Mouse (Mus musculus): Measurements from ENCODE around the gene Dmap1.

Dmap1 gene

GRCm38 (mm10) chr4:117682463-117682862, 390 bp upstream of the Dmap1 start:
- Histone ChIP-seq H3K36me3 (ENCODE audit: insufficient read depth, low read length) (peaks cover 37% of the 10 kb centered on the region), H3K27me3 (ENCODE audit: insufficient read depth, low read length) (no peaks in the 10 kb centered on the region), H3K9me3 (ENCODE audit: low read length) (peaks cover 15% of the 10 kb centered on the region; the same call in 1 of the 2 replicates), H3K4me1 (replicated peaks; ENCODE audit: low read depth, low read length) (peaks cover 15% of the 10 kb centered on the region), H3K4me3 (replicated peaks; ENCODE audit: low read length) (peak overlapping the region; percentile 96)
- no peak for TF ChIP-seq POU5F1 (IDR thresholded peaks at IDR 0.05; ENCODE audit: borderline replicate concordance, low read length)
- TF ChIP-seq CTCF (conservative IDR thresholded peaks at IDR 0.05; ENCODE audit: low read length), result no peak
- TF ChIP-seq NANOG (IDR thresholded peaks at IDR 0.05; ENCODE audit: borderline replicate concordance, low read length), result no peak

DNA sequence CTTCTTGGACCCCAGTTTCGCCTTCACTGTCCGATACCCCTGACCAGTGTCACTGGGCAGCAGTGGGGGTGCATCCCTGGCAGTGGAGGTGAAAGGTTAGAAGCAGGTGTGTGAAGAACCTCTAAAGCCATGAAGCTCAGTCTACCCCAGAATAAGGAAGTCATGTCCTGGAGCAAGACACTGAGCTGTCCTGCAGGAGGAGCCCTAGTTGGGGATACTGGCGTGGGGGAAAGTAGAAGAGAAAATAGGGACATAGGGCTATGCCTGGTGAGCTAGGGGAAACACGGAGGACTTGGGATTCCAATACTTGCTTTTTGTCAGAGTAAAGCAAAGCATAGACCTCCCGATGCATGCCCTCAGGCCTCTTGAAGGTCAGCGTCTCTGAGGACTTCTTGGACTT, 1.1 kb downstream of the Dmap1 start:
- peaks cover 52% of the 10 kb centered on the region for H3K36me3 ChIP-seq (ENCODE audit: insufficient read depth, low read length)
- H3K9me3 ChIP-seq (ENCODE audit: low read length), result peaks cover 9% of the 10 kb centered on the region; the same call in 1 of the 2 replicates
- peak overlapping the region; percentile 96 for H3K4me3 ChIP-seq (replicated peaks; ENCODE audit: low read length)
- H3K4me1 ChIP-seq (replicated peaks; ENCODE audit: low read depth, low read length), result peaks cover 19% of the 10 kb centered on the region
- TF ChIP-seq NANOG (IDR thresholded peaks at IDR 0.05; ENCODE audit: borderline replicate concordance, low read length), result no peak
- 0 out of 2 replicates have a peak, but pooled peaks have one; percentile 5 for TF ChIP-seq CTCF (conservative IDR thresholded peaks at IDR 0.05; ENCODE audit: low read length)
- no peak for TF ChIP-seq POU5F1 (IDR thresholded peaks at IDR 0.05; ENCODE audit: borderline replicate concordance, low read length)
- H3K27me3 ChIP-seq (ENCODE audit: insufficient read depth, low read length), result no peaks in the 10 kb centered on the region

DNA sequence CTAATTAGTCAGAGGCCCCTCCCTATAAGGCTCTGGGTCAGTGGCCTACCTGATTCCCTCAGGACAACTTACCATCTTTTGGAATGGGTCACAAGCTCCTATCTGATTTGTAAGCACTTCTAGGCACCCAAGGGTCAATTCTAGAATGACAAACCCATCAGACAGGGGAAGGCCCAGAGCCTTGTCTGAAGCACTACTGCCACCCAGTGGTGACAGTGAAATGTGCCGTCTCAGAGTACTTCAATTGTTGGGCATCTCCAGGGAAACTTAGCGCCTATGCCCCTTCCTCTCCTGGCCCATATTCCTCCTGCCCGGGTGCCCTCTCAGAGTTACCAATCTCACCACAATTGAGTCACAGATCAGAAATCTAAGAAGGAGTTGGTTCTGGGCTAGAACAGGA, 5.2 kb downstream of the Dmap1 start:
- Histone ChIP-seq H3K9me3 (ENCODE audit: low read length) (no peaks in the 10 kb centered on the region), H3K4me1 (replicated peaks; ENCODE audit: low read depth, low read length) (peaks cover 55% of the 10 kb centered on the region), H3K27me3 (ENCODE audit: insufficient read depth, low read length) (no peaks in the 10 kb centered on the region), H3K4me3 (replicated peaks; ENCODE audit: low read length) (no peak overlapping the region), H3K36me3 (ENCODE audit: insufficient read depth, low read length) (peaks cover 85% of the 10 kb centered on the region)
- TF ChIP-seq CTCF (conservative IDR thresholded peaks at IDR 0.05; ENCODE audit: low read length) (peak; percentile 75), POU5F1 (IDR thresholded peaks at IDR 0.05; ENCODE audit: borderline replicate concordance, low read length) (no peak)

DNA sequence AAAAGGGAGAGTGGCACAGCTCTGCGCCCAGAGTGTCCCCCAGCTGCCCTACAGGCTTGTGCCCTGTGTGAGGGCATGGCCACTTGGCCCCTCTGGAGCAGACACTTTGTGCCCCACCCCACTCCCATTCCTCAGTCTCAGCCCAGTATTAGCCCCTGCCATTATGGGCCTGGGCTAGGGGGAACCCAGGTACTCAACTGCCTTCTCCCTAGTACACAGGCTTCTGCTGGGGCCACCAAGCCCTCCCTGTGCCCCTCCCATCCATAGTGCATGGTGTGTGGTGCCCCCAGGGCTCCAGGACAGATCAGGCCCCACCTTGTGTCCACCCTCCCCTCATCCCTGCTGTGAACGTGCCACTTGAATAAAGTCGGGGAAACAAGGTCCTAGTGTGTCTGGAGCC, 8.2 kb downstream of the Dmap1 start:
- Histone ChIP-seq H3K36me3 (ENCODE audit: insufficient read depth, low read length) (peaks cover 77% of the 10 kb centered on the region), H3K4me3 (replicated peaks; ENCODE audit: low read length) (no peak overlapping the region), H3K27me3 (ENCODE audit: insufficient read depth, low read length) (no peaks in the 10 kb centered on the region), H3K4me1 (replicated peaks; ENCODE audit: low read depth, low read length) (peaks cover 47% of the 10 kb centered on the region), H3K9me3 (ENCODE audit: low read length) (no peaks in the 10 kb centered on the region)
- TF ChIP-seq POU5F1 (IDR thresholded peaks at IDR 0.05; ENCODE audit: borderline replicate concordance, low read length) (no peak), CTCF (conservative IDR thresholded peaks at IDR 0.05; ENCODE audit: low read length) (no peak), NANOG (IDR thresholded peaks at IDR 0.05; ENCODE audit: borderline replicate concordance, low read length) (no peak)

GRCm38 (mm10) chr4:117672042-117672441, 10.0 kb downstream of the Dmap1 start:
- TF ChIP-seq POU5F1 (IDR thresholded peaks at IDR 0.05; ENCODE audit: borderline replicate concordance, low read length), result no peak
- no peak for TF ChIP-seq CTCF (conservative IDR thresholded peaks at IDR 0.05; ENCODE audit: low read length)
- no peak for TF ChIP-seq NANOG (IDR thresholded peaks at IDR 0.05; ENCODE audit: borderline replicate concordance, low read length)
- H3K27me3 ChIP-seq (ENCODE audit: insufficient read depth, low read length), result no peaks in the 10 kb centered on the region
- peaks cover 47% of the 10 kb centered on the region for H3K4me1 ChIP-seq (replicated peaks; ENCODE audit: low read depth, low read length)
- no peak overlapping the region for H3K4me3 ChIP-seq (replicated peaks; ENCODE audit: low read length)
- no peaks in the 10 kb centered on the region for H3K9me3 ChIP-seq (ENCODE audit: low read length)
- peaks cover 59% of the 10 kb centered on the region for H3K36me3 ChIP-seq (ENCODE audit: insufficient read depth, low read length)

- no peak overlapping the region for H3K4me3 ChIP-seq (replicated peaks; ENCODE audit: low read length)
- peaks cover 42% of the 10 kb centered on the region for H3K36me3 ChIP-seq (ENCODE audit: insufficient read depth, low read length)
- H3K27me3 ChIP-seq (ENCODE audit: insufficient read depth, low read length), result no peaks in the 10 kb centered on the region
- H3K4me1 ChIP-seq (replicated peaks; ENCODE audit: low read depth, low read length), result peaks cover 31% of the 10 kb centered on the region
- H3K9me3 ChIP-seq (ENCODE audit: low read length), result no peaks in the 10 kb centered on the region
- TF ChIP-seq CTCF (conservative IDR thresholded peaks at IDR 0.05; ENCODE audit: low read length), result no peak
- no peak for TF ChIP-seq NANOG (IDR thresholded peaks at IDR 0.05; ENCODE audit: borderline replicate concordance, low read length)
- TF ChIP-seq POU5F1 (IDR thresholded peaks at IDR 0.05; ENCODE audit: borderline replicate concordance, low read length), result no peak
Measured at GRCm38 (mm10) chr4:117669874-117670273, 12.2 kb downstream of the Dmap1 start.

- TF ChIP-seq POU5F1 (IDR thresholded peaks at IDR 0.05; ENCODE audit: borderline replicate concordance, low read length) (no peak), NANOG (IDR thresholded peaks at IDR 0.05; ENCODE audit: borderline replicate concordance, low read length) (no peak), CTCF (conservative IDR thresholded peaks at IDR 0.05; ENCODE audit: low read length) (no peak)
- Histone ChIP-seq H3K4me3 (replicated peaks; ENCODE audit: low read length) (no peak overlapping the region), H3K36me3 (ENCODE audit: insufficient read depth, low read length) (peaks cover 44% of the 10 kb centered on the region), H3K27me3 (ENCODE audit: insufficient read depth, low read length) (no peaks in the 10 kb centered on the region), H3K4me1 (replicated peaks; ENCODE audit: low read depth, low read length) (no peaks in the 10 kb centered on the region; the same call in 1 of the 2 replicates), H3K9me3 (ENCODE audit: low read length) (no peaks in the 10 kb centered on the region)
Measured at GRCm38 (mm10) chr4:117666054-117666453, 16.0 kb downstream of the Dmap1 start.

GRCm38 (mm10) chr4:117665531-117665930, 16.5 kb downstream of the Dmap1 start:
- no peaks in the 10 kb centered on the region for H3K27me3 ChIP-seq (ENCODE audit: insufficient read depth, low read length)

More at GRCm38 (mm10) chr4:117665531-117665930, 16.5 kb downstream of the Dmap1 start:
- TF ChIP-seq CTCF (conservative IDR thresholded peaks at IDR 0.05; ENCODE audit: low read length) (no peak), NANOG (IDR thresholded peaks at IDR 0.05; ENCODE audit: borderline replicate concordance, low read length) (no peak), POU5F1 (IDR thresholded peaks at IDR 0.05; ENCODE audit: borderline replicate concordance, low read length) (no peak)
- peaks cover 47% of the 10 kb centered on the region for H3K36me3 ChIP-seq (ENCODE audit: insufficient read depth, low read length)
- H3K4me1 ChIP-seq (replicated peaks; ENCODE audit: low read depth, low read length), result no peaks in the 10 kb centered on the region; the same call in 1 of the 2 replicates
- no peak overlapping the region for H3K4me3 ChIP-seq (replicated peaks; ENCODE audit: low read length)
- H3K9me3 ChIP-seq (ENCODE audit: low read length), result no peaks in the 10 kb centered on the region

All from E14TG2a.4 (cell line).